Mouse (Mus musculus) effector memory CD4-positive, alpha-beta T cell, adult 5 months (primary cell): ENCODE measurements around the gene Olfr448. TPM values are rescaled to one million over a fixed set of nuclear protein-coding genes. Genes with fewer than 3 reads are reported as not detected.

ENCODE experiments used
- polyA plus RNA-seq: library from polyadenylated mRNA; unstranded; fragments of 100-300 nt; shearing (Covaris generic); gene quantifications from one replicate; pipeline ENCODE4 v1.2.1, GENCODE M21; 2017

The Olfr448 gene
- polyA plus RNA-seq: not detected

DNA sequence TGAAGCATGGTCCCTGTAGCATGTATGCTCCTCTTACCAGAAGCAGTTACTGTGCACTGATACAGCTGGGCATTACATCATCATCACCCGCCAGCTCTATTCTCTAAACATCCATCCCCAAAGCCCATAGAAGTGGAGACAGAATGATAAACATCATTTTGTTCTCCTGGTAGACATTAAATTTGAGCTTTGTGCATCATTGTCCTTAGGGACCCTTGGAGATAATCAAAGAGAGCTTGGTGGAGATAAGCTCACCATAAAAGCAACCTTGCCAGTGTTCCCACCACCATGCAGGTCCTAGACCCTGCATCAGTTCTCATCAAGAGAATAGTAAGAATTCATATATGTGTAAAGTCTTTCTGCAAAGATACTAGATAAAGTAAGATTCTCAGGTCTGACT lies at the start of gene Olfr448:
Olfr448 (plus strand) TSS at position 301 of the 400 bp plus-strand sequence.

GRCm38 (mm10) chr6:42908578-42908977 lies 18.3 kb downstream of the Olfr448 start, which contains the start of gene Olfr447:
TSS of gene Olfr447 (plus strand) at chr6:42908878.

DNA sequence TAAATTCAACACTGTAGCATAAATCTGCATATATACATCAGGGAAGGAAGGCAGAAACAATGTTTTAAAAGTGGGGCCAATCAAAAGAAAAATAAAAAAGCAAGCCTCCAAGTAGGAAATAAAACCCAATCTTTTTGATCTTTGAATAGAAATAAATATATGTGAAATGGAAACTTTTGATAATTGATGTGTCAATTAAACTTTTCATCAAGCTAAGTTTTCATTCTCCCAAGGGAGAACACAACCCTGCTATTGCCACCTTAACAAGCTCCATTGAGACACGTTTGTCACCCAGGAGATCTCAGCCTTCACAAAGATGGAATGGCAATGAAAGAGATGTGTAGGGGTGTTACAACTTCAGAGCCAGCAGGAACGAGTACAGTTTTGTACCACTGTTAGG lies 30.8 kb downstream of the Olfr448 start, which contains the start of gene Olfr446:
Olfr446 (plus strand) TSS at position 301 of the 400 bp plus-strand sequence.

Other genes starting within 250 kb of the Olfr448 start
- not detected for gene Tcaf2, start 245.2 kb upstream of the Olfr448 start, polyA plus RNA-seq
- gene Tcaf1, start 180.4 kb upstream of the Olfr448 start, polyA plus RNA-seq: not detected
- gene Olfr453, start 151.1 kb upstream of the Olfr448 start, polyA plus RNA-seq: not detected
- not detected for gene Olfr38, start 134.0 kb upstream of the Olfr448 start, polyA plus RNA-seq
- not detected for gene Olfr452, start 105.3 kb upstream of the Olfr448 start, polyA plus RNA-seq
- not detected for gene Olfr450, start 78.5 kb upstream of the Olfr448 start, polyA plus RNA-seq
- gene Olfr449, start 56.1 kb upstream of the Olfr448 start, polyA plus RNA-seq: not detected
- gene Olfr447, start 18.4 kb downstream of the Olfr448 start, polyA plus RNA-seq: not detected
- gene Olfr446, start 30.9 kb downstream of the Olfr448 start, polyA plus RNA-seq: 0.09 TPM
- not detected for gene Olfr444, start 58.6 kb downstream of the Olfr448 start, polyA plus RNA-seq
- gene Olfr441, start 215.9 kb downstream of the Olfr448 start, polyA plus RNA-seq: not detected